Mouse (Mus musculus): ENCODE measurements at regions not wholly inside any gene's neighbourhood (a gene's known extent, or its start where the extent isn't known, plus 50 kb on each side); places are given as distances from the start of the nearest gene placed in this dataset.

- WGBS: 88% methylated on average over 2 of the region's 2 CpGs
- DNase-seq (ENCODE audit: low read depth in 1 of 2, low spot score in 2 of 2): no peak
- no peaks in the 10 kb centered on the region for H3K36me3 ChIP-seq (ENCODE audit: control insufficient read depth, insufficient read depth, low read length)
- no peak overlapping the region for H3K4me3 ChIP-seq (ENCODE audit: extremely low read depth, insufficient read depth, insufficient read length)
- H3K27ac ChIP-seq (ENCODE audit: insufficient read depth, low read length): no peak overlapping the region
- no peaks in the 10 kb centered on the region for H3K27me3 ChIP-seq (ENCODE audit: control insufficient read depth, insufficient read depth, low read length)
- no peak for TF ChIP-seq CTCF (IDR thresholded peaks at IDR 0.05; ENCODE audit: extremely low read depth, insufficient read depth, insufficient read length, insufficient replicate concordance)
- TF ChIP-seq POLR2A (IDR thresholded peaks at IDR 0.05; ENCODE audit: low read depth, low read length): no peak
- no peaks in the 10 kb centered on the region for H3K4me1 ChIP-seq (ENCODE audit: control insufficient read depth, insufficient read depth, insufficient read length)
Observed at GRCm38 (mm10) chr13:101301361-101301760, 466.7 kb downstream of the Pik3r1 start.

- Histone ChIP-seq H3K27me3 (ENCODE audit: control insufficient read depth, insufficient read depth, low read length) (no peaks in the 10 kb centered on the region), H3K36me3 (ENCODE audit: control insufficient read depth, insufficient read depth, low read length) (no peaks in the 10 kb centered on the region), H3K27ac (ENCODE audit: insufficient read depth, low read length) (no peak overlapping the region), H3K4me3 (ENCODE audit: extremely low read depth, insufficient read depth, insufficient read length) (no peak overlapping the region), H3K4me1 (ENCODE audit: control insufficient read depth, insufficient read depth, insufficient read length) (no peaks in the 10 kb centered on the region)
- no peak for DNase-seq (ENCODE audit: low read depth in 1 of 2, low spot score in 2 of 2)
- WGBS: 88% methylated on average over 4 of the region's 4 CpGs
- no peak for TF ChIP-seq POLR2A (IDR thresholded peaks at IDR 0.05; ENCODE audit: low read depth, low read length)
- TF ChIP-seq CTCF (IDR thresholded peaks at IDR 0.05; ENCODE audit: extremely low read depth, insufficient read depth, insufficient read length, insufficient replicate concordance): no peak
Observed at GRCm38 (mm10) chr13:101289407-101289806, 456.2 kb upstream of the Slc30a5 start.

GRCm38 (mm10) chr13:101287131-101287530 is 453.9 kb upstream of the Slc30a5 start:
- H3K4me1 ChIP-seq (ENCODE audit: control insufficient read depth, insufficient read depth, insufficient read length): no peaks in the 10 kb centered on the region
- DNase-seq (ENCODE audit: low read depth in 1 of 2, low spot score in 2 of 2): no peak
- no peaks in the 10 kb centered on the region for H3K36me3 ChIP-seq (ENCODE audit: control insufficient read depth, insufficient read depth, low read length)
- no peak overlapping the region for H3K27ac ChIP-seq (ENCODE audit: insufficient read depth, low read length)
- WGBS: 81% methylated on average over 4 of the region's 4 CpGs
- no peaks in the 10 kb centered on the region for H3K27me3 ChIP-seq (ENCODE audit: control insufficient read depth, insufficient read depth, low read length)
- no peak overlapping the region for H3K4me3 ChIP-seq (ENCODE audit: extremely low read depth, insufficient read depth, insufficient read length)
- no peak for TF ChIP-seq POLR2A (IDR thresholded peaks at IDR 0.05; ENCODE audit: low read depth, low read length)
- TF ChIP-seq CTCF (IDR thresholded peaks at IDR 0.05; ENCODE audit: extremely low read depth, insufficient read depth, insufficient read length, insufficient replicate concordance): no peak

- TF ChIP-seq POLR2A (IDR thresholded peaks at IDR 0.05; ENCODE audit: low read depth, low read length) (no peak), CTCF (IDR thresholded peaks at IDR 0.05; ENCODE audit: extremely low read depth, insufficient read depth, insufficient read length, insufficient replicate concordance) (no peak)
- DNase-seq (ENCODE audit: low read depth in 1 of 2, low spot score in 2 of 2): no peak
- no peak overlapping the region for H3K4me3 ChIP-seq (ENCODE audit: extremely low read depth, insufficient read depth, insufficient read length)
- H3K27ac ChIP-seq (ENCODE audit: insufficient read depth, low read length): no peak overlapping the region
- no peaks in the 10 kb centered on the region for H3K27me3 ChIP-seq (ENCODE audit: control insufficient read depth, insufficient read depth, low read length)
- no peaks in the 10 kb centered on the region for H3K36me3 ChIP-seq (ENCODE audit: control insufficient read depth, insufficient read depth, low read length)
- 77% methylated on average over 15 of the region's 15 CpGs for WGBS
- no peaks in the 10 kb centered on the region for H3K4me1 ChIP-seq (ENCODE audit: control insufficient read depth, insufficient read depth, insufficient read length)
Observed at GRCm38 (mm10) chr13:101286029-101286917, 453.0 kb upstream of the Slc30a5 start.

GRCm38 (mm10) chr13:101278127-101278526 is 444.9 kb upstream of the Slc30a5 start:
- no peak for DNase-seq (ENCODE audit: low read depth in 1 of 2, low spot score in 2 of 2)
- no peaks in the 10 kb centered on the region for H3K4me1 ChIP-seq (ENCODE audit: control insufficient read depth, insufficient read depth, insufficient read length)
- no peak overlapping the region for H3K4me3 ChIP-seq (ENCODE audit: extremely low read depth, insufficient read depth, insufficient read length)
- no peaks in the 10 kb centered on the region for H3K27me3 ChIP-seq (ENCODE audit: control insufficient read depth, insufficient read depth, low read length)
- 41% methylated on average over 1 of the region's 1 CpGs for WGBS
- TF ChIP-seq POLR2A (IDR thresholded peaks at IDR 0.05; ENCODE audit: low read depth, low read length): no peak
- TF ChIP-seq CTCF (IDR thresholded peaks at IDR 0.05; ENCODE audit: extremely low read depth, insufficient read depth, insufficient read length, insufficient replicate concordance): no peak
- no peaks in the 10 kb centered on the region for H3K36me3 ChIP-seq (ENCODE audit: control insufficient read depth, insufficient read depth, low read length)
- H3K27ac ChIP-seq (ENCODE audit: insufficient read depth, low read length): no peak overlapping the region

- DNase-seq (ENCODE audit: low read depth in 1 of 2, low spot score in 2 of 2): no peak
- H3K27ac ChIP-seq (ENCODE audit: insufficient read depth, low read length): no peak overlapping the region
- H3K27me3 ChIP-seq (ENCODE audit: control insufficient read depth, insufficient read depth, low read length): no peaks in the 10 kb centered on the region
- no peaks in the 10 kb centered on the region for H3K4me1 ChIP-seq (ENCODE audit: control insufficient read depth, insufficient read depth, insufficient read length)
- H3K36me3 ChIP-seq (ENCODE audit: control insufficient read depth, insufficient read depth, low read length): no peaks in the 10 kb centered on the region
- WGBS: 91% methylated on average over 2 of the region's 2 CpGs
- no peak for TF ChIP-seq POLR2A (IDR thresholded peaks at IDR 0.05; ENCODE audit: low read depth, low read length)
- no peak for TF ChIP-seq CTCF (IDR thresholded peaks at IDR 0.05; ENCODE audit: extremely low read depth, insufficient read depth, insufficient read length, insufficient replicate concordance)
- no peak overlapping the region for H3K4me3 ChIP-seq (ENCODE audit: extremely low read depth, insufficient read depth, insufficient read length)
Observed at GRCm38 (mm10) chr13:101276766-101277165, 443.5 kb upstream of the Slc30a5 start.

All from spleen, adult 2 months (tissue).